Mouse (Mus musculus): ENCODE measurements around the gene Dmgdh. TPM values are rescaled to one million over a fixed set of nuclear protein-coding genes. Genes with fewer than 3 reads are reported as not detected.
A peak's percentile ranks its signal among the peaks of the same experiment; 100 is the strongest.

Dmgdh gene
- 0.11 TPM in 1 of 2 replicates, not detected in the other for polyA plus RNA-seq (2015; fragmentation: Nextera tagmentation; extraction: Ambion mirVana)

GRCm38 (mm10) chr13:93674131-93674561 lies at the start of gene Dmgdh, which contains the start of gene Bhmt2:
TSS of gene Dmgdh (plus strand) at chr13:93674433.
TSS of gene Bhmt2 (minus strand) at chr13:93674302.
- no peak for ATAC-seq (ENCODE audit: low read depth)
- no peaks in the 10 kb centered on the region for H3K9me3 ChIP-seq
- peak within 1 kb of the TSS; percentile 37 for H3K4me2 ChIP-seq
- H3K4me1 ChIP-seq (replicated peaks), result no peaks in the 10 kb centered on the region
- 5% methylated on average over 30 of the region's 31 CpGs for WGBS
- H3K27me3 ChIP-seq, result peaks cover 13% of the 10 kb centered on the region
- peak within 1 kb of the TSS; percentile 13; the same call in 1 of the 2 replicates for H3K4me3 ChIP-seq
- H3K27ac ChIP-seq (replicated peaks), result no peak within 1 kb of the TSS
- H3K36me3 ChIP-seq, result no peaks in the 10 kb centered on the region
- no peak within 1 kb of the TSS for H3K9ac ChIP-seq

- Histone ChIP-seq H3K27me3 (no peaks in the 10 kb centered on the region), H3K9me3 (no peaks in the 10 kb centered on the region), H3K4me3 (no peak overlapping the region), H3K36me3 (no peaks in the 10 kb centered on the region), H3K9ac (no peak overlapping the region), H3K4me1 (replicated peaks) (no peaks in the 10 kb centered on the region), H3K4me2 (no peak overlapping the region), H3K27ac (replicated peaks) (no peak overlapping the region)
- ATAC-seq (ENCODE audit: low read depth), result no peak
- 22% methylated on average over 6 of the region's 6 CpGs for WGBS
Measured at GRCm38 (mm10) chr13:93628861-93629260, 45.4 kb upstream of the Dmgdh start.

DNA sequence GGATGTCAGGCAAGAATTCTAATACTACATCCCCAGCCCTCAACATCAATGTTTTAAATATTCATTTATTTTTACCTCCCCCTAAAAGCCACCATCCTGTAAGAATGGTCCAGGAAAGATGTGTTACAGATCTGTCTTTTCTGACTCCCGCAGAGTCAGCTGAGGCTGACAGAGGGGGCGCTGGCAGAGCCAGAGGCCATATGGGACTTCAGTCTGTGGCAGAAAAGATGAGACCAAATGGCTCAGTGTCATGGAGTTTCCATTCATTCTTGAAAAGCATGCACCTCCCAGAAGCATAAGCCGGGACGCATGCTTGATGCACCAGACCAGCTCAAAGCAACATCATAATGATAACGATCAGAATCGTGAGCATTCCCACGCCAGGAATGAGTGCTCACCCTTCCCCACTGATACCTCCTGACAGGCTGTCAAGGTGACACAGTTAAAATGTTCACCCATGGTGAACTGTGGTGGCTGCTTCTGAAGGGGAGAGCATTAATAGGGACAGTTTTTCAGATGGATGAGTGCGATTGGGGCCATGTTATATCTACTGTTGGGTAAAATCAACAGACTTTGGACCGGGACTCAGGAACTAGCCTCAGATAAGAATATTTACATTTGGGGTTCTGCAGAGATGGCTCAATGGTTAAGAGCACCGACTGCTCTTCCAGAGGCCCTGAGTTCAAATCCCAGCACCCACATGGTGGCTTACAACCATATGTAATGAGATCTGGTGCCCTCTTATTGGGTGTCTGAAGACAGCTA lies 43.1 kb upstream of the Dmgdh start:
- Histone ChIP-seq H3K4me3 (no peak overlapping the region), H3K9ac (no peak overlapping the region), H3K4me2 (no peak overlapping the region), H3K27ac (replicated peaks) (no peak overlapping the region), H3K4me1 (replicated peaks) (no peaks in the 10 kb centered on the region), H3K36me3 (no peaks in the 10 kb centered on the region), H3K27me3 (no peaks in the 10 kb centered on the region), H3K9me3 (no peaks in the 10 kb centered on the region)
- WGBS, result 88% methylated on average over 10 of the region's 10 CpGs
- ATAC-seq (ENCODE audit: low read depth), result no peak

GRCm38 (mm10) chr13:93632927-93633326 lies 41.3 kb upstream of the Dmgdh start:
- WGBS, result 89% methylated on average over 5 of the region's 5 CpGs
- ATAC-seq (ENCODE audit: low read depth), result no peak
- H3K9me3 ChIP-seq, result no peaks in the 10 kb centered on the region
- no peak overlapping the region for H3K4me2 ChIP-seq
- no peak overlapping the region for H3K9ac ChIP-seq
- H3K27me3 ChIP-seq, result no peaks in the 10 kb centered on the region
- H3K36me3 ChIP-seq, result no peaks in the 10 kb centered on the region
- no peak overlapping the region for H3K27ac ChIP-seq (replicated peaks)
- H3K4me3 ChIP-seq, result no peak overlapping the region
- no peaks in the 10 kb centered on the region for H3K4me1 ChIP-seq (replicated peaks)

DNA sequence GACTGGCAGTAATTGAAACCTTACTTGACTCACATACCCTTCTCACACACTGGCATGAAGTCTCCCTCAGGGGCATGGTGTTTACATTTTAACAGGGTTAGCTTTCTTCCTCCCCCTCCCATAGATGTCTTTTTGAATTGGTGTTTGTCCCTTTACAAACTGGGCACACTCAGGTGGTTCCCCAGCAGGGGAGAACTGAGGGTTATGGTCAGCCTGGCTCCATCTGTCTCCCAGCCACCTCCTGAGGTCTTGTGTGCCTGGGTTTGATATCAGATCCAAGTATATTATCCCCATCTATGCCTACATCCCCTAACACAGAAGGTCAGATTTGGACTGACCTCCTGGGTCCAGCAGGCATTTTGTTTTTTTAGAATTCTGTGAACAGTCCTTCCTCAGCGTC lies 37.7 kb upstream of the Dmgdh start:
- WGBS, result 88% methylated on average over 1 of the region's 1 CpGs
- Histone ChIP-seq H3K27ac (replicated peaks) (no peak overlapping the region), H3K4me3 (no peak overlapping the region), H3K4me2 (no peak overlapping the region), H3K9me3 (no peaks in the 10 kb centered on the region), H3K4me1 (replicated peaks) (no peaks in the 10 kb centered on the region), H3K27me3 (no peaks in the 10 kb centered on the region), H3K9ac (no peak overlapping the region), H3K36me3 (no peaks in the 10 kb centered on the region)
- ATAC-seq (ENCODE audit: low read depth), result no peak

DNA sequence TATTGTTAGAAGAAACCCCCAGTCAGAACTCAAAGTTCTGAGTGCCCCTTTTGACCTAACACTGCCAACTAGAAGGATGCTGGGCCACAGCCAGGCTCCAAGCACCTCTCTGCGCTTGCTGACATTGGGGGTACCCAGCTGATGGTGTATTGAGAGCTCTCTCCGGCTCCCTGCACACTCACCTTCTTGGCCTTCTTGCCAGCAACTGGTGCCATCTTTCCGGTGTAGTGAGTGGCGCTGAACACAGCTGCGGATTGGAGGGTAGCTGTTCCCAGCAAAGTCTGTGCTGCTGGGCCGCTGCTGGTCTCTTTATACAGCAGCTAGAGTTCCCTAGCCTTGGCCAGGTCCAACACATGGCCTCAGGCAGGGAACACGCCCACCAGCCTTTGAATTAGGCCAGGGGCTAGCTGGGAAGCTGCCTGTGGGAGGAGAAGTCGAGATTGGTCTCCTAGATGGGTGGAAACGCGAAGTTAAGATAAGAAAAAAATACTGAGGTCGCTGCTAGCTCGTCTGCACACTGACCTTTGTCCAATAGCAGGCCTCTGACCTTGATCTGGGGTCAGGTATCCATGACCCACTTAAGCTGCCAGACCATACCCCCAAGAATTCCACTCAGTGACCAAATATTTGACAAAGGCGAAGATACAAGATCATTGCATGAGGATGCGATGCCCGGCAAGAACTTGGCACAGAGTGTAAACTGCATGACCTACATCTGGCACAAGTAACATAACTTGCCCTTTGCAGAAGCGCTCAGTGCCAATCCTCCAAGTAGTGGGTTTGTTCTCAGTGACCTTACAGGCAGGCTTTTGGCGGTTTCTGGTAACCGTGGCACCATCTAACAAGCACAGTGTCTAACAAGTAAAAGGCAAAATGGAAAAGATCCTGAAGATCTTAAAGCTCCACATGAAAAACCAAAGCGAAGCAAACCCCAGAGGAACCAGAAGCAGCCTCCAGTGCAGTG lies 36.7 kb upstream of the Dmgdh start, which contains the start of gene Bhmt:
TSS of gene Bhmt (minus strand) at position 680 of the 964 bp plus-strand sequence.
- no peak within 1 kb of the TSS for H3K9ac ChIP-seq
- H3K27me3 ChIP-seq, result no peaks in the 10 kb centered on the region
- no peaks in the 10 kb centered on the region for H3K9me3 ChIP-seq
- H3K27ac ChIP-seq (replicated peaks), result no peak within 1 kb of the TSS
- no peak within 1 kb of the TSS for H3K4me3 ChIP-seq
- no peaks in the 10 kb centered on the region for H3K4me1 ChIP-seq (replicated peaks)
- no peak for ATAC-seq (ENCODE audit: low read depth)
- no peak within 1 kb of the TSS for H3K4me2 ChIP-seq
- 79% methylated on average over 19 of the region's 19 CpGs for WGBS
- H3K36me3 ChIP-seq, result no peaks in the 10 kb centered on the region

DNA sequence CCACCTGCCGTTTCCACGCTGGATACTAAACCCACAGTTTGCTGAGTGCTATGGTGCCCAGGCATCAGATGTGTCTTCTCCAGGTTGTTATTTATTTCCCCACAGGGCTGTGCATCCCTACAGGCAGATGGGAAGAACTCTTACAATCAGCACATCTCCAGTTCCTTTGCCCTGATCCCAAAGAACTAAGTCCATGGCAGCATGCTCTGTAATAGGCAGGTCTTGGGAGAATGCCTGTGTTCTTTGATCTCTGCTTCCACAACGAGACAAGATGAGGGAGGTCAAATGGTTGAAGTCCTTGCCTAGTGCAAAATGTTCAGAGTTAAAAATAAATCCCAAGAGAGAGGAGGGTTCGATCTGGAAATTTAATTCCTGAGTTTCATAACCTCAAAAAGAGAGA lies 34.6 kb upstream of the Dmgdh start:
- Histone ChIP-seq H3K4me3 (no peak overlapping the region), H3K9me3 (no peaks in the 10 kb centered on the region), H3K4me1 (replicated peaks) (no peaks in the 10 kb centered on the region), H3K27me3 (no peaks in the 10 kb centered on the region), H3K4me2 (no peak overlapping the region), H3K27ac (replicated peaks) (no peak overlapping the region), H3K36me3 (no peaks in the 10 kb centered on the region), H3K9ac (no peak overlapping the region)
- 70% methylated on average over 4 of the region's 4 CpGs for WGBS
- ATAC-seq (ENCODE audit: low read depth), result no peak

DNA sequence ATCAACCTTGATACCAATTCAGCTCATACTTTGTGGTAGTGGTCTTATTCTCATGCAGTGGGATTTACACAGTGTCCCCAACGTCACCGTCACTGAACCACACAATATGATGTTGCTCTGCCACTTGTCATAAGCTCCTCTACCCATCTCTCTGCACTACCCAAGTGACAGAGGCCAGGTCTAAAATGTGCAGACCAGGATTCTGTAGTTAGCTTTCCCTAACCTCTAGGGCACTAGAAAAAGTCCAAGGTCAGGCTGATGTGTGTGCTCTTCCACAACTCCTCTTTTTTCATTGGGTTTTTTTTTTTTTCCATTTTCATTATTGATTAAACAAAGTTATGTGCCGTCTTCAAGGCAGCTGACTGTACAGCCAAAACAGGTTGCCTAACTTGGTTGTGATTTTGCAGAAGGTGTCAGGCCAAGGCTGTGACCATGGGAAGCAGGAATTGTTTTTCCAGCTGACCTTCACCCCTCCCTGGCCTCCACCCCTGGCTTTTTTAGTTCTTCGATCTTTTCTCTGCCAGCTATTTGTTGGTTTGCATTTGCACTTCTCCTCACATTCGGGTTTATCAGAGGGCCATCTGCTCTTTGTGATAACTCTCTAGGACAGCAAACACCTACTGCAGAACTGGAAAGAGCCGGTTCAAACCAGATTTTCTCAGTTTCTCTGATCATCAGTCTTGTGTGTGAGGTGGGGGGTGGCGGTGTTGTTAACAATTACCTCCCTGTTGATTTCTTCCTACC lies 25.7 kb upstream of the Dmgdh start:
- Histone ChIP-seq H3K4me3 (no peak overlapping the region), H3K9ac (no peak overlapping the region), H3K36me3 (no peaks in the 10 kb centered on the region), H3K27ac (replicated peaks) (no peak overlapping the region), H3K27me3 (no peaks in the 10 kb centered on the region), H3K9me3 (no peaks in the 10 kb centered on the region), H3K4me2 (no peak overlapping the region), H3K4me1 (replicated peaks) (no peaks in the 10 kb centered on the region)
- ATAC-seq (ENCODE audit: low read depth), result no peak
- WGBS, result 89% methylated on average over 7 of the region's 7 CpGs

DNA sequence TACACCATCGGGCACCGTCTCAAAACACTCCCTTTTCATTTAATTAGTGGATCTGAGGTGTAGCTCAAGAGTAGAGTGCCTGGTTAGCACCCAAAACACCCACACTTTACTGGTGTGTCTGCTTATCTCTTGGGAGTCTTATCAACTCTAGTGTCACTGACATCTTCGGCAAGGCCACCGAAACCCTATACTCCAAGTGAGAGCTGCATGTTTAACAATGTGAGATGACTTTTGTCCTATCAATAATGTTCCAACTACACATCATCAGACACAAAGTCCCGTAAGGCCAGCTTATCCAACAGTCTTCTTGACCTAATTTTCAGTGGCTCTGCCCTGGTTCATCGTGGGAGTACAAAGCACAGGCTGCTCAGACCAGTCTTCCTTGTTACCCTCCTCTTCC lies 20.9 kb upstream of the Dmgdh start:
- 91% methylated on average over 6 of the region's 6 CpGs for WGBS
- no peak for ATAC-seq (ENCODE audit: low read depth)
- H3K4me2 ChIP-seq, result no peak overlapping the region
- no peak overlapping the region for H3K4me3 ChIP-seq
- H3K27ac ChIP-seq (replicated peaks), result no peak overlapping the region
- H3K9me3 ChIP-seq, result no peaks in the 10 kb centered on the region
- no peaks in the 10 kb centered on the region for H3K27me3 ChIP-seq
- H3K9ac ChIP-seq, result no peak overlapping the region
- H3K4me1 ChIP-seq (replicated peaks), result no peaks in the 10 kb centered on the region
- H3K36me3 ChIP-seq, result no peaks in the 10 kb centered on the region

- Histone ChIP-seq H3K27me3 (no peaks in the 10 kb centered on the region), H3K9me3 (no peaks in the 10 kb centered on the region), H3K36me3 (no peaks in the 10 kb centered on the region), H3K4me3 (no peak overlapping the region), H3K9ac (no peak overlapping the region), H3K4me1 (replicated peaks) (no peaks in the 10 kb centered on the region), H3K4me2 (no peak overlapping the region), H3K27ac (replicated peaks) (no peak overlapping the region)
- no peak for ATAC-seq (ENCODE audit: low read depth)
- 88% methylated on average over 5 of the region's 5 CpGs for WGBS
Measured at GRCm38 (mm10) chr13:93657941-93658340, 16.3 kb upstream of the Dmgdh start.

DNA sequence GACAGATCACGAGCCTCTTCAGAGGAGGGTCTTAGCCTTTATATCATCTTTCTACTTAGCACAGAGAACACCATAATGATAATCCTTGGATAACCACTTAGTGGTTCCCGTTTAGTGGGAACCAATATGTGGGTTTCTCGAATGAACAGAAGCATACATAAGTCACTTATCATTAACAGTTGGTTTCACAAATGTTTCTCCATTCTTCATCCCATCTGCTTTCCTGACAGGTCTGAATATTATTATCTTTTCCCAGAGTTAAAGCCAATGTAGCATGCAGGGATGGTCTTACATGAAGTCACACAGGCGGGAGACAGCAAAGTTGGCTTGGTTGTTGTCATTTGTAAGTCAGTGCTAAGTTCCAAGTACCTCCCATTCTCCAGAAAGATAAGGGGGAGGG lies 6.6 kb upstream of the Dmgdh start:
- ATAC-seq (ENCODE audit: low read depth), result no peak
- H3K4me2 ChIP-seq, result no peak overlapping the region
- 93% methylated on average over 4 of the region's 4 CpGs for WGBS

More for the DNA sequence above, 6.6 kb upstream of the Dmgdh start:
- no peaks in the 10 kb centered on the region for H3K36me3 ChIP-seq
- H3K27ac ChIP-seq (replicated peaks), result no peak overlapping the region
- no peaks in the 10 kb centered on the region for H3K4me1 ChIP-seq (replicated peaks)
- H3K9ac ChIP-seq, result no peak overlapping the region
- H3K9me3 ChIP-seq, result no peaks in the 10 kb centered on the region
- no peaks in the 10 kb centered on the region for H3K27me3 ChIP-seq
- no peak overlapping the region for H3K4me3 ChIP-seq

Measured in neural tube, embryonic 13.5 days (tissue).